Mouse (Mus musculus): ENCODE measurements around the gene Epb41l2. TPM values are rescaled to one million over a fixed set of nuclear protein-coding genes. Genes with fewer than 3 reads are reported as not detected.

Gene Epb41l2
- total RNA-seq (2018; cell fraction: chromatin; rRNA removed), result 1,000 to 10,000 TPM in 2 of 26 experiments, 100 to 1,000 TPM in 24; 195 to 1,240 (median 272) TPM
- total RNA-seq (2018; cell fraction: cytosol; rRNA removed), result 10 to 100 TPM; 40.0 to 71.2 (median 45.1) TPM
- 100 to 1,000 TPM; 105 to 802 (median 185) TPM for total RNA-seq (2018; cell fraction: nucleus; rRNA removed)
- 42.5 to 101 TPM (median 80.5 TPM) in 3 replicates for polyA plus RNA-seq (2018)

- peaks cover 43% of the 10 kb centered on the region for H3K79me2 ChIP-seq (ENCODE audit: inconsistent target)
- H3K4me3 ChIP-seq (ENCODE audit: inconsistent target), result peak within 1 kb of the TSS; percentile 76
- WGBS (ENCODE audit: missing documents), result 4% methylated on average over 37 of the region's 55 CpGs
- peak within 1 kb of the TSS; percentile 27 for H3K27ac ChIP-seq
- H3K36me3 ChIP-seq (ENCODE audit: inconsistent target), result no peaks in the 10 kb centered on the region
Measured at GRCm38 (mm10) chr10:25359208-25359958, at the start of gene Epb41l2. Gene Epb41l2, plus strand, starts transcription at chr10:25359798.

GRCm38 (mm10) chr10:25309996-25310395, 49.6 kb upstream of the Epb41l2 start:
- H3K36me3 ChIP-seq (ENCODE audit: inconsistent target), result no peaks in the 10 kb centered on the region
- no peak overlapping the region for H3K4me3 ChIP-seq (ENCODE audit: inconsistent target)
- no peaks in the 10 kb centered on the region for H3K79me2 ChIP-seq (ENCODE audit: inconsistent target)
- no peak overlapping the region for H3K27ac ChIP-seq
- 98% methylated on average over 5 of the region's 5 CpGs for WGBS (ENCODE audit: missing documents)

- Histone ChIP-seq H3K27ac (no peak overlapping the region), H3K79me2 (ENCODE audit: inconsistent target) (no peaks in the 10 kb centered on the region), H3K36me3 (ENCODE audit: inconsistent target) (no peaks in the 10 kb centered on the region), H3K4me3 (ENCODE audit: inconsistent target) (no peak overlapping the region)
- 100% methylated on average over 2 of the region's 4 CpGs for WGBS (ENCODE audit: missing documents)
Measured at GRCm38 (mm10) chr10:25310736-25311135, 48.9 kb upstream of the Epb41l2 start.

GRCm38 (mm10) chr10:25311554-25312212, 47.9 kb upstream of the Epb41l2 start:
- 48% methylated on average over 9 of the region's 9 CpGs for WGBS (ENCODE audit: missing documents)
- H3K27ac ChIP-seq, result no peak overlapping the region
- no peaks in the 10 kb centered on the region for H3K79me2 ChIP-seq (ENCODE audit: inconsistent target)
- H3K4me3 ChIP-seq (ENCODE audit: inconsistent target), result no peak overlapping the region
- no peaks in the 10 kb centered on the region for H3K36me3 ChIP-seq (ENCODE audit: inconsistent target)

GRCm38 (mm10) chr10:25313856-25314584, 45.6 kb upstream of the Epb41l2 start:
- WGBS (ENCODE audit: missing documents), result 94% methylated on average over 17 of the region's 17 CpGs
- Histone ChIP-seq H3K27ac (no peak overlapping the region), H3K36me3 (ENCODE audit: inconsistent target) (no peaks in the 10 kb centered on the region), H3K4me3 (ENCODE audit: inconsistent target) (no peak overlapping the region), H3K79me2 (ENCODE audit: inconsistent target) (no peaks in the 10 kb centered on the region)

GRCm38 (mm10) chr10:25317665-25318064, 41.9 kb upstream of the Epb41l2 start:
- Histone ChIP-seq H3K4me3 (ENCODE audit: inconsistent target) (no peak overlapping the region), H3K36me3 (ENCODE audit: inconsistent target) (no peaks in the 10 kb centered on the region), H3K27ac (peak overlapping the region; percentile 75), H3K79me2 (ENCODE audit: inconsistent target) (no peaks in the 10 kb centered on the region)

- Histone ChIP-seq H3K4me3 (ENCODE audit: inconsistent target) (no peak overlapping the region), H3K27ac (peak overlapping the region; percentile 75), H3K79me2 (ENCODE audit: inconsistent target) (no peaks in the 10 kb centered on the region), H3K36me3 (ENCODE audit: inconsistent target) (no peaks in the 10 kb centered on the region)
- 0% methylated on average over 5 of the region's 5 CpGs for WGBS (ENCODE audit: missing documents)
Measured at GRCm38 (mm10) chr10:25318405-25318804, 41.2 kb upstream of the Epb41l2 start.

GRCm38 (mm10) chr10:25319531-25319930, 40.1 kb upstream of the Epb41l2 start:
- H3K4me3 ChIP-seq (ENCODE audit: inconsistent target), result no peak overlapping the region
- no peaks in the 10 kb centered on the region for H3K36me3 ChIP-seq (ENCODE audit: inconsistent target)
- peak overlapping the region; percentile 75 for H3K27ac ChIP-seq
- H3K79me2 ChIP-seq (ENCODE audit: inconsistent target), result no peaks in the 10 kb centered on the region

GRCm38 (mm10) chr10:25321198-25321597, 38.4 kb upstream of the Epb41l2 start:
- Histone ChIP-seq H3K36me3 (ENCODE audit: inconsistent target) (no peaks in the 10 kb centered on the region), H3K4me3 (ENCODE audit: inconsistent target) (no peak overlapping the region), H3K27ac (peak overlapping the region; percentile 28), H3K79me2 (ENCODE audit: inconsistent target) (no peaks in the 10 kb centered on the region)
- WGBS (ENCODE audit: missing documents), result 49% methylated on average over 4 of the region's 4 CpGs

- H3K4me3 ChIP-seq (ENCODE audit: inconsistent target), result no peak overlapping the region
- no peak overlapping the region for H3K27ac ChIP-seq
- H3K79me2 ChIP-seq (ENCODE audit: inconsistent target), result no peaks in the 10 kb centered on the region
- WGBS (ENCODE audit: missing documents), result 87% methylated on average over 4 of the region's 4 CpGs
- no peaks in the 10 kb centered on the region for H3K36me3 ChIP-seq (ENCODE audit: inconsistent target)
Measured at GRCm38 (mm10) chr10:25325690-25326089, 33.9 kb upstream of the Epb41l2 start.

GRCm38 (mm10) chr10:25327511-25327910, 32.1 kb upstream of the Epb41l2 start:
- no peak overlapping the region for H3K27ac ChIP-seq
- no peaks in the 10 kb centered on the region for H3K79me2 ChIP-seq (ENCODE audit: inconsistent target)
- whole genome bisulfite sequencing (ENCODE audit: missing documents), result 87% methylated on average over 6 of the region's 6 CpGs
- no peaks in the 10 kb centered on the region for H3K36me3 ChIP-seq (ENCODE audit: inconsistent target)
- no peak overlapping the region for H3K4me3 ChIP-seq (ENCODE audit: inconsistent target)

- Histone ChIP-seq H3K4me3 (ENCODE audit: inconsistent target) (no peak overlapping the region), H3K36me3 (ENCODE audit: inconsistent target) (no peaks in the 10 kb centered on the region)
- WGBS (ENCODE audit: missing documents), result 94% methylated on average over 7 of the region's 7 CpGs
Measured at GRCm38 (mm10) chr10:25330094-25330493, 29.5 kb upstream of the Epb41l2 start.

GRCm38 (mm10) chr10:25331321-25332049, 28.1 kb upstream of the Epb41l2 start:
- Histone ChIP-seq H3K4me3 (ENCODE audit: inconsistent target) (peak overlapping the region; percentile 2; the same call in 1 of the 2 replicates), H3K36me3 (ENCODE audit: inconsistent target) (no peaks in the 10 kb centered on the region), H3K79me2 (ENCODE audit: inconsistent target) (no peaks in the 10 kb centered on the region), H3K27ac (peak overlapping the region; percentile 73)
- WGBS (ENCODE audit: missing documents), result 13% methylated on average over 9 of the region's 9 CpGs

More at GRCm38 (mm10) chr10:25330094-25330493, 29.5 kb upstream of the Epb41l2 start:
- no peaks in the 10 kb centered on the region for H3K79me2 ChIP-seq (ENCODE audit: inconsistent target)
- H3K27ac ChIP-seq, result no peak overlapping the region

Data from macrophage (primary cell).